Mouse (Mus musculus) hindbrain, postnatal 0 days (tissue): Measurements from ENCODE around the gene Cdyl. TPM values are rescaled to one million over a fixed set of nuclear protein-coding genes. Genes with fewer than 3 reads are reported as not detected.
A peak's percentile ranks its signal among the peaks of the same experiment; 100 is the strongest.

ENCODE experiments used
- ATAC-seq: fragments of 200-750 bp; cut with Nextera tagmentation; 2 replicates; pipeline ENCODE4 v1.8.0; 2017; ENCODE audit warnings: mild to moderate bottlenecking, moderate TSS enrichment, moderate library complexity
- DNase-seq: peaks from one replicate; pipeline ENCODE4 v3.0.0-alpha.2; 2015; ENCODE audit warnings: low spot score
- H3K27ac ChIP-seq: fragments of 300-500 bp; sonication (generic); 2 replicates; pipeline ENCODE4 v1.5.1; 2014; ENCODE audit warnings: mild to moderate bottlenecking
- H3K27me3 ChIP-seq: fragments of 300-500 bp; sonication (generic); 2 replicates; pipeline ENCODE4 v1.6.1; 2014; ENCODE audit warnings: low read length, mixed read lengths; ENCODE audit not compliant: insufficient read depth
- H3K36me3 ChIP-seq: fragments of 300-500 bp; sonication (generic); 2 replicates; pipeline ENCODE4 v1.6.1; 2014; ENCODE audit warnings: low read length, mixed read lengths; ENCODE audit not compliant: insufficient read depth
- H3K4me1 ChIP-seq: fragments of 300-500 bp; sonication (generic); 2 replicates; pipeline ENCODE4 v1.6.1; 2014; ENCODE audit warnings: antibody characterized with exemption, low read length, mixed read lengths; ENCODE audit not compliant: insufficient read depth
- H3K4me2 ChIP-seq: fragments of 300-500 bp; sonication (generic); 2 replicates; pipeline ENCODE4 v1.6.1; 2014; ENCODE audit warnings: low read depth, mild to moderate bottlenecking, low read length, moderate library complexity, mixed read lengths
- H3K4me3 ChIP-seq: fragments of 300-500 bp; sonication (generic); 2 replicates; pipeline ENCODE4 v1.5.1; 2014; ENCODE audit warnings: low read length
- H3K9ac ChIP-seq: fragments of 300-500 bp; sonication (generic); replicated peaks from 2 replicates; pipeline ENCODE4 v1.6.1; 2014; ENCODE audit warnings: mild to moderate bottlenecking, low read length, moderate library complexity, mixed read lengths
- H3K9me3 ChIP-seq: fragments of 300-500 bp; sonication (generic); 2 replicates; pipeline ENCODE4 v1.6.1; 2016; ENCODE audit warnings: low read length, mixed read lengths
- CTCF ChIP-seq: IDR thresholded peaks from 2 replicates; pipeline ENCODE4 v1.5.1; 2016; ENCODE audit warnings: antibody characterized with exemption, control low read depth, low read depth
- WGBS: fragments of 180-500 bp; shearing (Covaris S2); extraction: QIAGEN DNeasy Blood & Tissue Kit; methylation state at CpG from one replicate; pipeline ENCODE4 v1.1.7; 2014; 5-methylcytosine and 5-hydroxymethylcytosine counted together
- polyA plus RNA-seq: library from polyadenylated mRNA; unstranded; fragments of >200 nt; fragmentation: Nextera tagmentation; extraction: Ambion mirVana; gene quantifications from 2 replicates; pipeline ENCODE4 v1.2.1, GENCODE M21; 2015
- total RNA-seq: library from RNA; depleted of rRNA; stranded (reverse); fragments of >200 nt; gene quantifications from 2 replicates; pipeline ENCODE4 v1.2.3, GENCODE M21; 2014

Gene Cdyl
- total and polyA plus RNA-seq, 2 experiments from 2014 or later: 4.4 to 7.6 TPM

DNA sequence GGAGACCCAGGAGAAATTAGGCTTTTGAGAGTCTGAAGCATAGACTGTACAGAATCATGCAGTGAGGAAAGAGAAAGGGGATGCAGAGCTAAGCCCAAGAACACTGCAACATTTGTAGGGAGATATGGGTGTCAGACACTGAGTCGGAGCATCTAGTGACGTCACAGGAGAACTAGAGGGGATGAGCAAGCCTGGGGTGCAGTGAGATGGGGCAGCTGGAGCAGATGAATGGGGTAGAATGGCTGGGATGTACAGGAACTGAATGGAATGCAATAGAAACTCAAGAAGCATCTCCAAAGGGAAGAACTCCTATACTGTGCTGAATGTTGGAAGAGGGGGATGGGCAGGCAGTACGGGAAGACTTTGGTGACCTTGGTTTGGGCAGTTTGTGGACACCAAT lies 34.8 kb upstream of the Cdyl start:
- no peak for TF ChIP-seq CTCF
- 88% methylated on average over 3 of the region's 3 CpGs for WGBS
- no peak overlapping the region for H3K4me2 ChIP-seq
- no peak overlapping the region for H3K9ac ChIP-seq
- no peaks in the 10 kb centered on the region for H3K9me3 ChIP-seq
- no peak overlapping the region for H3K27ac ChIP-seq
- no peak for ATAC-seq
- no peaks in the 10 kb centered on the region for H3K4me1 ChIP-seq
- no peak overlapping the region for H3K4me3 ChIP-seq
- H3K27me3 ChIP-seq: no peaks in the 10 kb centered on the region
- DNase-seq: no peak
- no peaks in the 10 kb centered on the region for H3K36me3 ChIP-seq

DNA sequence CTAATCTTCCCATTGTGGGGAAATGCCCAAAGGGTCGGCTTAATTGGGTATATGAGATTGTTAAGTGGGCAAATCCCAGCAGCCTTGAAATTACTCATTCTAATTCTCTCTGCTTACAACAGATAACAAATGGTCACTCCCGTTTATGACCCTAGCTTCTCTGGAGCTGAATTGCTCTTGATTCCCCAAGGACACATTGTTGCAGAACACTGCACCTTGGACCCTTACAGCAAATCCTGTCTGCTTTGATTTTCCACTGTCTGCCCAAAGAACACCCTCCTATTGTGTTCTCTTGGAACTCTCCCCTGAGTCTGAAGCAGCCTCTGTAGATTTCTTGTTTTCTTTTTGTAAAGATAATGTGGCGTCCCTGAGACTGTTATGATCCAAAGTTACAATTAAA lies 34.1 kb upstream of the Cdyl start:
- Histone ChIP-seq H3K4me2 (no peak overlapping the region), H3K4me1 (no peaks in the 10 kb centered on the region), H3K9ac (no peak overlapping the region), H3K27ac (no peak overlapping the region), H3K36me3 (no peaks in the 10 kb centered on the region), H3K4me3 (no peak overlapping the region), H3K9me3 (no peaks in the 10 kb centered on the region), H3K27me3 (no peaks in the 10 kb centered on the region)
- no peak for DNase-seq
- ATAC-seq: no peak
- WGBS: 70% methylated on average over 3 of the region's 3 CpGs
- no peak for TF ChIP-seq CTCF

DNA sequence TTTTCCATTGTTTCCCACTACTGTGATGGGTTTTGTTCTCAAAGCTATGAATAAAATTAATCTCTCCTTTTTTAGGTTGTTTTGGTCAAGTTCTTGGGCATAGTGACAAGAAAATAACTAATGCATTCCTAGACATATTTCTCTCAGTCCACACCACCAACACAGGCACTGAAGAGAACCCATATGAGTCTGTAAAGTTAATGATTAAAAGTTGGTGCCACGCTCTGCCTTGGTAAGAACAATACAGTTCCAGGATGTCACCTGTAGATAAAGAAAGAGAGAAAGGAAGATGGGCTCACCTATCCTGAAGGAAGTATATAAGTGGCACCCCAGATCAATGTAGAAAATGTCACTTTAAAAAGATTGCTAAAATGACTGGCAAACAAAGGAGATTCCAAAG lies 32.3 kb upstream of the Cdyl start:
- Histone ChIP-seq H3K9ac (no peak overlapping the region), H3K27ac (no peak overlapping the region), H3K36me3 (no peaks in the 10 kb centered on the region), H3K27me3 (no peaks in the 10 kb centered on the region), H3K4me3 (no peak overlapping the region), H3K4me2 (no peak overlapping the region), H3K9me3 (no peaks in the 10 kb centered on the region), H3K4me1 (no peaks in the 10 kb centered on the region)
- no peak for DNase-seq
- no peak for TF ChIP-seq CTCF
- ATAC-seq: no peak
- 79% methylated on average over 1 of the region's 1 CpGs for WGBS

DNA sequence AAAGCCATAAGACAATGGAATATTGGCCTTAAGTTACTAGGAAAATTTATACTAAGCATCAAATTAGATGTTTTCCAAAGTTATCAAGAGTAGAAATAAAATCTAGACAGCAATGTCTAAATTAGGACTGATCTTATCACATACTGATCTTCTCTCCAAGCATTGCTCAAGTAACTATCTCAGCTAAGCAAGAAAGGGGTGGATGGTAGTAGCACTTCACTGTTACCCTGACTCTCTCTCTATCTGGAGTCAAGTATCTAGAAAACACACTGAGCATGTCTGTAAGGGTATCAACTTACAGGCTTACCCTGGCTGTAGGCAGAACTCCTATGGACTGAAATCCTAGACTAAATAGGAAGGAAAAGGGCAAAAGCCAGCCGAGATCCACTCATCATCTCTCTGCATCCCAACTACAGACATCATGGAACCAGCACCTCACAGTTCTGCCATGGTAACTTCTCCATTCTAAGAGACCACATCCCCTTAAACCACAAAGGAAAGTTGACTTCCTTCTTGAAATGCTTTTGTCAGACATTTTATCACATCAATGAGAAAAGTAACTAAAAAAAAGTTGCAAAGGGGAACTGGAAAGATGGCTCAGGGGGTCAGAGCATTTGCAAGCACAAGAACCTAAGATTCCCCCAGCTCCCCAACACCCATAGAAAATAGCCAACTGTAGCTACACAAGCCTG lies 12.4 kb upstream of the Cdyl start:
- no peak for TF ChIP-seq CTCF
- WGBS: 90% methylated on average over 1 of the region's 1 CpGs

DNA sequence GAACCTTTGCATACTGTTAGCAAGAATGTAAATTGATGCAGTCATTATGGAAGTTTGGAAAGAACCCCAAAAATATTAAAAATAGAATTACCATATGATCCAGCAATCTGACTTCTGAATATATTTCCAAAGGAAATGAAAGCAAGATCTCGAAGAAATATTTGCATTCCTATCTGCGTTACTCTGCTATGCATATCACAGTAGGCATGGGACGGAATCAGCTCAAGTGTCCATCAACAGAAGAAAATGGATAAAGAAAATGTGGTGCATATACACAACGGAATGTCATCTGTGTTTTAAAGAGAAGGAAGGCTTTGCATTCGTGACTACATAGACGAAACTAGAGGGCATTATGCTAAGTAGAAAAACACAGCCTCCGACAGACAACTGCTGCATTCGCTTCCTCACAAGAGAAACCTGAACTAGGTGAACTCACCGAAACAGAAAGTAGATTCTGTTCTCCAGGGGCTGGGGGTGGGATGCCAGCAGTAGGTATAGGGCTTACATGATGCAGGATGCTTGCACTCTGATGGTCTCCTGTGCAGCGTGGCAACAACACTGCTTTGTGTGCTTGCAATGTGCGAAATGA lies 9.3 kb upstream of the Cdyl start:
- Histone ChIP-seq H3K9ac (no peak overlapping the region), H3K36me3 (no peaks in the 10 kb centered on the region), H3K9me3 (no peaks in the 10 kb centered on the region), H3K27me3 (no peaks in the 10 kb centered on the region), H3K4me2 (no peak overlapping the region), H3K27ac (no peak overlapping the region), H3K4me3 (no peak overlapping the region), H3K4me1 (no peaks in the 10 kb centered on the region)
- 89% methylated on average over 11 of the region's 11 CpGs for WGBS
- DNase-seq: no peak
- TF ChIP-seq CTCF: no peak
- no peak for ATAC-seq

More for the DNA sequence above, 12.4 kb upstream of the Cdyl start:
- Histone ChIP-seq H3K4me2 (no peak overlapping the region), H3K4me1 (no peaks in the 10 kb centered on the region), H3K4me3 (no peak overlapping the region), H3K36me3 (no peaks in the 10 kb centered on the region), H3K9ac (no peak overlapping the region), H3K27me3 (no peaks in the 10 kb centered on the region), H3K27ac (no peak overlapping the region), H3K9me3 (no peaks in the 10 kb centered on the region)
- DNase-seq (no peak), ATAC-seq (no peak)

DNA sequence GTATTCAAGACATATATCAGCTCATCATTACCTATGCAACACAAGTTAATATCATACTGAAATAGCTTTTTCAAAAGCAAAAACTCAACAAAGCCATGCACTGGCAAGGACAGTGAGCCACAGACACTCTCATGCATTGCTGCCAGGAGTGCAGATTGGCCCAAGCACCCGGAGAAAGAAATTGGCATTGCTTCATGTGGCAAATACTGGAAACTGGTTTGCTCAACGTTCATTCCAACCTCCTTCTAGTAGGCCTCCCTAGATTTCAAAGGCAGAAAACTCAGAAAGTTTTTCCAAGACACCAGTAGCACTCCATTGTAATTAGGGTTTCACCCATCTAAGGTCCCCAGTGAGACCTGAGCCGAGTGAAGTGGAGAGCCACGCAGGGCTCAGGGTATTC lies 6.8 kb upstream of the Cdyl start:
- Histone ChIP-seq H3K4me1 (no peaks in the 10 kb centered on the region), H3K9ac (no peak overlapping the region), H3K4me2 (no peak overlapping the region), H3K9me3 (no peaks in the 10 kb centered on the region), H3K27me3 (no peaks in the 10 kb centered on the region), H3K4me3 (no peak overlapping the region), H3K36me3 (no peaks in the 10 kb centered on the region), H3K27ac (no peak overlapping the region)
- WGBS: 77% methylated on average over 4 of the region's 4 CpGs
- DNase-seq (peak; percentile 8), ATAC-seq (no peak)
- TF ChIP-seq CTCF: no peak

DNA sequence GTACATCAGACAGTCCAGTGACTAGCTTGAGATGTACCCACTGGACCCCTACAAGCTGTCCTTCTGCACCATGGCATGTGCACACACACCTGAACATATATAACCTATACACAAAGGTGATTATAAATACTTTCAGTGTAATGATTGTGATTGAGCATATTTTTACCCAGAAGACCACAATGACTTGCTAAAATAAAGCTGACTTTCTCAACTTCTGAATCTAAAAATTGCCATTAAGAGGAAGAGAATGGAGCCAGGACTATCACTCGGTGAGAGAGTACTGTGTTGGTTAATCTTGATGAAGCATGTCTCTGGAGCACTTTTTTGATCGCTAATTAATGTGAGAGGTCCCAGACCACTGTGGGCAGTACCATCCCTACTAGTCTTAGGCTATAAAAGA lies 2.8 kb upstream of the Cdyl start:
- Histone ChIP-seq H3K9me3 (no peaks in the 10 kb centered on the region), H3K4me2 (no peak overlapping the region), H3K36me3 (no peaks in the 10 kb centered on the region), H3K27me3 (no peaks in the 10 kb centered on the region), H3K27ac (no peak overlapping the region), H3K4me1 (no peaks in the 10 kb centered on the region), H3K9ac (no peak overlapping the region), H3K4me3 (no peak overlapping the region)
- ATAC-seq (no peak), DNase-seq (no peak)
- 91% methylated on average over 2 of the region's 2 CpGs for WGBS
- TF ChIP-seq CTCF: no peak
